Mouse (Mus musculus) bone marrow macrophage, adult 2 months (primary cell): Measurements from ENCODE around the gene AW549877. TPM values are rescaled to one million over a fixed set of nuclear protein-coding genes. Genes with fewer than 3 reads are reported as not detected.

ENCODE experiments used
- H3K27ac ChIP-seq: 2 replicates; pipeline ENCODE4 v1.5.1; 2012; ENCODE audit warnings: low read depth, low read length; ENCODE audit not compliant: insufficient read depth
- H3K4me1 ChIP-seq: 2 replicates; pipeline ENCODE4 v1.6.1; 2012; ENCODE audit warnings: low read length; ENCODE audit not compliant: control insufficient read depth, insufficient read depth
- H3K4me3 ChIP-seq: 2 replicates; pipeline ENCODE4 v1.5.1; 2012; ENCODE audit warnings: mild to moderate bottlenecking, low read length, moderate library complexity; ENCODE audit not compliant: insufficient read depth
- CTCF ChIP-seq: IDR thresholded peaks from 2 replicates; pipeline ENCODE4 v1.5.1; 2012; ENCODE audit warnings: low read depth, mild to moderate bottlenecking, low read length, moderate library complexity
- POLR2A ChIP-seq: IDR thresholded peaks from 2 replicates; pipeline ENCODE4 v1.6.1; 2012; ENCODE audit warnings: mild to moderate bottlenecking, low read depth, low read length, borderline replicate concordance
- polyA plus RNA-seq: library from polyadenylated mRNA; stranded (reverse); fragments of >200 nt; gene quantifications from 2 replicates; pipeline ENCODE4 v1.2.4, GENCODE M21; 2012; ENCODE audit not compliant: missing spikeins, insufficient read depth, insufficient read length

The AW549877 gene
- polyA plus RNA-seq, 1 experiment: 73.6 TPM

- Histone ChIP-seq H3K27ac (peak overlapping the region; percentile 71), H3K4me3 (0 out of 2 replicates have a peak overlapping the region, but pooled peaks have one; percentile 22), H3K4me1 (peaks cover 13% of the 10 kb centered on the region)
- TF ChIP-seq POLR2A (no peak), CTCF (no peak)
These were observed 40.6 kb downstream of the AW549877 start for GRCm38 (mm10) chr15:3954971-3955370.

- no peak for TF ChIP-seq POLR2A
- no peak for TF ChIP-seq CTCF
- H3K27ac ChIP-seq: no peak overlapping the region
- no peak overlapping the region for H3K4me3 ChIP-seq
- no peaks in the 10 kb centered on the region for H3K4me1 ChIP-seq
These were observed 57.4 kb downstream of the AW549877 start for GRCm38 (mm10) chr15:3938132-3938531.

- H3K4me3 ChIP-seq: no peak overlapping the region
- no peaks in the 10 kb centered on the region for H3K4me1 ChIP-seq
- TF ChIP-seq CTCF (no peak), POLR2A (no peak)
- no peak overlapping the region for H3K27ac ChIP-seq
These were observed 59.5 kb downstream of the AW549877 start for GRCm38 (mm10) chr15:3936056-3936455.

GRCm38 (mm10) chr15:3933466-3933865 lies 62.1 kb downstream of the AW549877 start:
- no peaks in the 10 kb centered on the region for H3K4me1 ChIP-seq
- no peak overlapping the region for H3K4me3 ChIP-seq
- TF ChIP-seq CTCF (no peak), POLR2A (no peak)
- H3K27ac ChIP-seq: no peak overlapping the region

Other genes starting within 250 kb of the AW549877 start
- 18.1 and 20.1 TPM in 2 replicates for gene Fbxo4, start 16.2 kb downstream of the AW549877 start, polyA plus RNA-seq
- gene Oxct1, start 30.6 kb upstream of the AW549877 start, polyA plus RNA-seq: 109 and 112 TPM in 2 replicates